Mouse (Mus musculus) CH12.LX (cell line): ENCODE measurements around the gene Cercam.

ENCODE experiments used
- BHLHE40 ChIP-seq: IDR thresholded peaks from 2 replicates; pipeline ENCODE4 v1.6.1; 2011; ENCODE audit warnings: mild to moderate bottlenecking, low read depth, low read length, improper control_type of control experiment
- IRF4 ChIP-seq: IDR thresholded peaks from 2 replicates; pipeline ENCODE4 v1.6.1; 2014; ENCODE audit warnings: low read depth, mild to moderate bottlenecking, inconsistent platforms, low read length, improper control_type of control experiment
- MAFK ChIP-seq: IDR thresholded peaks from 2 replicates; pipeline ENCODE4 v1.6.1; 2011; ENCODE audit warnings: low read length, improper control_type of control experiment; ENCODE audit not compliant: insufficient replicate concordance
- RCOR1 ChIP-seq: conservative IDR thresholded peaks from 2 replicates; pipeline ENCODE4 v1.6.1; 2012; ENCODE audit warnings: low read depth, mild to moderate bottlenecking, inconsistent platforms, low read length, improper control_type of control experiment

DNA sequence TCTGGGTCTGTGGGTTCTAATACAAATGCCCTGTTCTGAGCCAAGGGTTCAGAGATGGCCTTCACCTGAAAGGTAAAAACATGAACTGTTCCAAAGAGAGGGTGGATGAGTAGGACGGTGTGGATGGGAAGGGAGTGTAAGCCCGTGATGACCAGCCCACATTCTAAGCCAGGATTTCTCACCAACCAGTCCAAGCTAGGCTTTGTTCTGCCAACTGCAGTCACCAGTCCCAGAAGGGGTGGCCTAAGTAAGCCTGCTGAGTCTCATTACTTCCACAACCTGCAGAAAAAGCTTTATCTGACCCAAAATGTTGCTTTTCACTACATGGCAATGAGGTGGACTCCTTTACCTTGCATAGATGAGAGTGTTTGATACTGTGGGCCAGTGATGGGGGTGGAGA lies 24.8 kb upstream of the Cercam start:
- no peak for TF ChIP-seq IRF4
- no peak for TF ChIP-seq BHLHE40
- no peak for TF ChIP-seq RCOR1
- no peak for TF ChIP-seq MAFK
